Mouse (Mus musculus) heart, postnatal 25 days (tissue): ENCODE results near the gene Ppbp. TPM values are rescaled to one million over a fixed set of nuclear protein-coding genes. Genes with fewer than 3 reads are reported as not detected.
"Not testable (repeated sequence)": the region's sequence is repeated elsewhere in the genome, so short reads cannot be mapped to it uniquely, and the experiment has no call there.

Experiments
- DNase-seq: peaks from one replicate; pipeline ENCODE4 v3.0.0; 2022; ENCODE audit warnings: low spot score
- intact Hi-C: fragments of 180-260 bp; cut with DNase I; formaldehyde crosslinking; loops from one replicate; pipeline ENCODE4 v1.15.1; 2025
- microRNA-seq: library from miRNA; unstranded; fragments of <30 nt; microRNA quantifications from one replicate; pipeline ENCODE4 v1.2.0, GENCODE M21; 2022
- total RNA-seq, 2 experiments: library from RNA; stranded (reverse); gene quantifications; 2 replicates each; pipeline ENCODE4 v1.2.3; 2021

The Ppbp gene
- total RNA-seq, 2 experiments from 2014 or later: 5.2 to 12.8 TPM

DNA sequence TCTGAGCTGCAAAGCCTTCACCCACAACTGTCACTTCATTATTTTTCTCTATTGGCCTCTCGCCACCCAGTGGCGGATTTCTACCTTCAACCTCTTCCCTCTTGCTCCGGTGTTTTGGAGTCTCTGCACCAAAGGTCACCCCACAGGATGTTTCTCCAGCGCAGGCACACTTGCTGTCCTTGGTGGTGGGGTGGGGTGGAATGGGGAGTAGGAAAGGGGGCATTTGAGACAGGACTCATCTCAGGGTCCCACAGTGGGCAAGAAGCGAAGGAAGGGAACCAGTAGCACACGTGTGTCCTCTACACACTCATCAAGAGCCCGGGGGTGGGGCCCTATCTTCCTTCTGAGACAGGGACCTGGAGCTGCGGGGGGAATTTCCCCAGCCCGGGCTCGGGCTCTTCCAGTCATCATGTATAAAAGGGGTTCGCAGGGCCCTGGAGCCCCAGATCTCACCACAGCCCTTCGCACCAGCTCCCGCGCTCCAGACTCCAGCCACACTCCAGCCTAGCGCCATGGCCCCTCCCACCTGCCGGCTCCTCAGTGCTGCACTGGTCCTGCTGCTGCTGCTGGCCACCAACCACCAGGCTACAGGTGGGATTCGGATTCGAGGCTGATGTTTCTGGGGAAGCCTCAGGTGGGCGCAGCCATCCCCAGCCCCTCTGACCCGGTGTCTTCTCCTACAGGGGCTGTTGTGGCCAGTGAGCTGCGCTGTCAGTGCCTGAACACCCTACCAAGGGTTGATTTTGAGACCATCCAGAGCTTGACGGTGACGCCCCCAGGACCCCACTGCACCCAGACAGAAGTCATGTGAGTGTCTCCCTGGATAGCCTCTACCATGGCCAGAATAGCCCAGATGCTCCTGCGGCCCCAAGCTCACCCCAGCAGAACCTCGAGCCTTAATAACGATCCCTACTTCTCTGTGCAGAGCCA is 17.6 kb downstream of the Ppbp start, which contains the start of gene Cxcl3:
Cxcl3 (plus strand) TSS at position 445 of the 930 bp plus-strand sequence.
- intact Hi-C loops: no loop called here
- DNase-seq: no peak

DNA sequence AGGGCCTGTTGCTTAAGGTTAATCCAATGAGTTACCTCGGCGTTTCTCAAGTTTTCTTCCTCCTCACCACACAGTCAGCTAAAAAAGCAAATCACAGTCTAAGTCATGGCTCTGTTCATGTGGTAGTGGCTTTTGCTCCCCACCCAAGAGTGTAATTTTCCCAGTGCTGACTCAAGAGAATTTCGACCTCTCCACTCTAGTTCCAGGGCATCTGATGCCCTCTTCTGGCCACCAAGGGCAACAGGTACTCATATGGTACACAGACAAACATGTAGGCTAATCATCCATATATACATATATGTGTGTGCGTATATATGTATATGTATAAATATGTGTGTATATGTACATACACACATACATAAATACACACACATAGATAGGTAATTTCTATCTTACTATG is 19.8 kb downstream of the Ppbp start:
- intact Hi-C loops: loop anchor here (2.0 kb wide), 1 partner anchor 127 kb away; no protein-coding TSS in a partner anchor
- no peak for DNase-seq

GRCm38 (mm10) chr5:90789306-90790073 is 21.2 kb downstream of the Ppbp start:
- no peak for DNase-seq
- intact Hi-C loops: loop anchor here (2.0 kb wide), 1 partner anchor 129 kb away; no protein-coding TSS in a partner anchor

DNA sequence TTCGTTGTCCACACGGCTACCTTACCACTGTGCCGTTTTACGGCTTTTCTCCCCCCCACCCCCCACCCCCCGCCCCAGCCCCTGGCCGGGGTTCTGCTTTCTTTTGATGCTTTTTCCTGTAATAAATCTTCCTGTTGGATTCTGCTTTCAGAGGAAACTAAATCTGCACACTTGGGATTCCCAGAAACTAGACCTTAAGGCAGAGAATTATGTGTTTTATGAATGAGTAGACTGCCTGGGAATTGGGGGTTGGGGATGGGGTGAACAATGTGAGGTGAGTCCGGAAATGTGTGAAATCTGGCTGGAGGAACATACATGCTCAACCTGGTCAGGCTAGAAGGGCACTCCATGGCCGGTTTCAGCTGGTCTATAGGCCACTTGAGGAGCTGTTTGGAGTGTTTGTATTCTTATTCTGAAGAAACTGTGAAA is 21.8 kb downstream of the Ppbp start:
- no peak for DNase-seq
- intact Hi-C loops: no loop called here

- DNase-seq: no peak
- intact Hi-C loops: no loop called here
Measured at GRCm38 (mm10) chr5:90794195-90794625, 25.9 kb downstream of the Ppbp start, which contains the start of gene Cxcl15. Gene Cxcl15 (plus strand): TSS chr5:90794534.

- DNase-seq, intact Hi-C loops: not testable (repeated sequence)
Measured at GRCm38 (mm10) chr5:90795392-90795791, 27.1 kb downstream of the Ppbp start.

DNA sequence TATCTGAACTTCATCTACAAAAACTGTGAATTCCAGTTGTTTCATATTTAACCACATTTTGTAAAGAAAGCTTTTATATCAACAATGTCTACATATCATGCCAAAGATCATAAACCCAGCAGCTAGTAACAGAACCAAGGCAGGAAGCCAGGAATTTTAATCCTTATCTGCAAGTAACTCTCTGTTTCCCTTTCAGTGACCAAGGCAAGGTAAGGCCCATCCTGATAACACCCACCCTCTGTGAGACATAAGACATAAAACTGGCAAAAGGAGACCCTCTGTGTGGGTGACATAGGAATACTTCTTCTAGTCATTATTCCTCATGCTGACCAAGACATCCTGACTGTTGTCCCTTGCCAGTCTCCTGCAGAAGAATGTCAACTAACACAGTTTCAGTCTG is 36.3 kb downstream of the Ppbp start:
- DNase-seq: no peak
- intact Hi-C loops: no loop called here

- DNase-seq: no peak
- intact Hi-C loops: no loop called here
Measured at GRCm38 (mm10) chr5:90806050-90806449, 37.7 kb downstream of the Ppbp start.

GRCm38 (mm10) chr5:90807176-90807950 is 39.0 kb downstream of the Ppbp start:
- intact Hi-C loops: no loop called here
- DNase-seq: no peak

Small RNAs within 50 kb of the gene (microRNA-seq; reads per million reads assigned to microRNA genes)
- not detected for gene Gm24322

Other genes starting within 250 kb of the Ppbp start
- not detected for gene Afm, start 249.6 kb upstream of the Ppbp start, total RNA-seq
- gene 5830473C10Rik, start 207.4 kb upstream of the Ppbp start, total RNA-seq: not detected
- not detected for gene Rassf6, start 127.9 kb upstream of the Ppbp start, total RNA-seq
- under 1 TPM; 0.17 to 0.18 TPM for gene Cxcl5, start 9.2 kb upstream of the Ppbp start, total RNA-seq
- gene Pf4, start 3.9 kb downstream of the Ppbp start, total RNA-seq: 10 to 100 TPM; 33.7 to 39.4 TPM
- not detected for gene Cxcl3, start 17.6 kb downstream of the Ppbp start, total RNA-seq
- gene Cxcl15, start 26.0 kb downstream of the Ppbp start, total RNA-seq: not detected
- gene Cxcl1, start 122.7 kb downstream of the Ppbp start, total RNA-seq: under 1 TPM; 0.55 to 0.64 TPM
- not detected for gene Cxcl2, start 135.4 kb downstream of the Ppbp start, total RNA-seq
- 10 to 100 TPM; 10.3 to 12.6 TPM for gene Mthfd2l, start 162.6 kb downstream of the Ppbp start, total RNA-seq